Mouse (Mus musculus) left cerebral cortex, postnatal 25 days (tissue): ENCODE results near the gene Kcnk12. TPM values are rescaled to one million over a fixed set of nuclear protein-coding genes. Genes with fewer than 3 reads are reported as not detected.
A peak's percentile ranks its signal among the peaks of the same experiment; 100 is the strongest.

ENCODE experiments used
- DNase-seq, 2 experiments: peaks; one replicate each; pipeline ENCODE4 v3.0.0; 2022; ENCODE audit warnings: low spot score in 2 of 2, mixed read lengths in 1 of 2
- intact Hi-C: fragments of 180-260 bp; cut with DNase I; formaldehyde crosslinking; loops from one replicate; pipeline ENCODE4 v1.15.1; 2025
- total RNA-seq, 2 experiments: library from RNA; stranded (reverse); gene quantifications; 2 replicates each; pipeline ENCODE4 v1.2.3; 2021

Kcnk12 gene
- total RNA-seq, 2 experiments from 2014 or later = 29.0 to 31.2 TPM

DNA sequence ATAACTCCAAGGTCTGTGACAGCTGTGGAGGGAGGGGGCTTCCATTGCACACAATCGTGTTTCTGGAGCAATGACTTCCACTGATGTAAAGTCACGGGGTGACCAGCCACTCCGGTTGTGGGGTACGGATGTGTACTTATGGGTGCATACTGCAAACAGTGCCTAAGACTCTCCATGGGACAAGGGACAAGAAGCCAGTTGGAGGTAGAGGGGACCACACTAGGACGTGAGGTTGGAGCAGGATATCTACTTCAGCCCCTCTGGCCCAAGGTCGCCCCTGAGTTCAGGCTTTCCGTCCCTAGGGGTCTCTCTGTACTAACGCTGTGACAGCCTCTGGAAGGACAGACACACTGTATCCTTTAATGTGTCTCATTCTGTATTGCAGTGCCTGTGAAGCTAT lies 63.3 kb downstream of the Kcnk12 start:
- no peak for DNase-seq
- intact Hi-C loops = no loop called here

DNA sequence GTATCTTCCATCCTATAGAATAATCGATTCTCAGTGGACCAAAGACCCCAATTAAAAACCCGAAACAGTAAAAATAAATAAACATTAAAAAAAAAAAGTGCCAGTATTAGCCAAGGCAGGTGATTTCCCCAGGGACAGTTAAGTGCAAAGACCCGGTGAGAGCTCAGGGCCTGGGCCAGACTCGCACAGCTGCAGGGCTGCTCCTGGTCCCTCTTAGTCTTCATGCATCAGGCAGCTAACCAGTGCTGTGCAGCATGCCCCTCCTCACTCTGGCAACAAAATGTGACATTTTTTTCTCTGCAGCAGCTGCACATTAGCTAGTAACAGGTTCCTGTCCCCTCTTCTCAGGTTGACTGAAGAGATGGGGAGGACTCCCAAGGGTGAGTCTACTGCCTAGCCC lies 65.8 kb downstream of the Kcnk12 start:
- intact Hi-C loops = no loop called here
- DNase-seq = no peak

DNA sequence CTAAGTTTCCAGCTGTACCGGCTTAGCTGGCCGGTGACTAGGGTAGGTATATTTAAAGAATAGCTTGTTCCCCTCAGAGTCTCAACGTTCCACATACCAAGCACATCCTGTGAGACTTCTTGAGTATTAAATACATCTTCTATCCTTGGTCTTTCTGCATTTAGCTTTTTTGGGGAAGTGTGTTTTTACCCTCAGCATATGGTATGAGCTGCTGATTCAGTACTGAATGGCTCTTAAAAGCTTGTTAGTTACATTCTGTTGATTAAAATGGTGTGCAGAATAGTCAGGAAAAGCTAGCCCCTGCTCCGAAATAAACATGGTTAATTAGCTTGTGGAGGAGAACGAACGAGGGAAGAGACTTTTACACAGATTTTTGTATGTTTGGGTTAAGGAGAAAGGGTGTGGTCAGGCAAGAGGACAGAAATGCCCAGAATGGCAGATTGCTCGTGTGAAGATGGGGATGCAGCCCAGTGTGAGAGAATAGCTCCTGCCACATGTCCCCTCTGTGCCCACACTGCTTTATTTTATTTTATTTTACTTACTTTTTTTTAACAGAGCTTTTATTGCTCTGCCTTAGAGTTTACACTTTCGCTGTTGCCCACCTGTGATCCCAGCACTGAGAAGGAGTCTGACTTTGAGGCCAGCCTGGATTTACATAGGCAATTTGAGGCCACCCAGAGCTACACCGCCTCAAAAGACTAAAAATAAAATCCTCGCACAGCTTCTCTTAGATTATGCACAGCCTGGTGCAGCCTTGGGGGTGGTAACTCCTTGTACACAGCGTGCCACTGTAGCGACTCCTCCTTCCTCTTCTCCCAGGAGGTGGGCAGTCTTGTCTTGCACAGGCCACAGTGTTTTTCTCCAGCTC lies 71.1 kb downstream of the Kcnk12 start:
- DNase-seq = peak in 1 of 2 experiments; percentile 92
- intact Hi-C loops = loop anchor here (1.0 to 2.0 kb wide), 4 partner anchors 18 to 394 kb away; partner anchors contain the start of gene Kcnk12

DNA sequence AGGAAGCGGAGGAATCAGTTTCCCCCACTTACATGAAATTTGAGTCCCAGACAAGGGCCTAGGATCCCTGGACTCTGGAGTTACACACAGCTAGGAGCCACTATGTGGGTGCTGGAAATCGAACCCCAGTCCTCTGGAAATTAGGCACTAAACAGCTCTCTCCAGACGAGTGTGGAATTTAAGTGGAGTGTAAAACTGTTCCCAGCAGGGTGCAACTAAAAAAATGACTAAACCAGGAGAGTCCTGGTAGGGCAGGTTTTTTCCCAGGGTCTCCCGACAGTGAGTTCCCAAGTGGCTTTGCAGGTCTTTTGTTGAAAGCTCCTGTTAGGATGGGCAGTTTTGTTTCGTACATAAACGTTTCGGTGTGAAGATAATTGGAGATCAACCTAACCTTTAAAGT lies 73.1 kb downstream of the Kcnk12 start:
- intact Hi-C loops = no loop called here
- DNase-seq = no peak

DNA sequence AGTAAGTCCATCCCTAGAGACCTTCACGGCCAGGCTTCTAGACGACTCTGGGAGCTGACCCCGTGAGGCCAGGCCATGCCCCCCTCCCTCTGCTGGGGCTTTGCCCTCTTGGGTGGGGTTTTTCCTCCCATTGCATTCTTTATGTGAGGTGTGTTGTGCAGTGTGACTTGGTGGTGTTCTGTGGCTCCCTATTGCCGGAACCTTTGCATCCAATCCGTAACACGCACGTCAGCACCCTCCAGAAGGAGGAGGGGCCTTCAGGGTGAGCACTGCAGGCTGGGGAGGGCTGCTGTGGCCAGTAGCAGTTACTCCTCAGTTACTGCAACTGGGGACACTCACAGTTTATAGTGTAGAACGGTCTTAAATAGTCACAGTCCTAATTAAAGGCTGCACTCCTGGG lies 97.7 kb downstream of the Kcnk12 start:
- DNase-seq = no peak
- intact Hi-C loops = no loop called here

DNA sequence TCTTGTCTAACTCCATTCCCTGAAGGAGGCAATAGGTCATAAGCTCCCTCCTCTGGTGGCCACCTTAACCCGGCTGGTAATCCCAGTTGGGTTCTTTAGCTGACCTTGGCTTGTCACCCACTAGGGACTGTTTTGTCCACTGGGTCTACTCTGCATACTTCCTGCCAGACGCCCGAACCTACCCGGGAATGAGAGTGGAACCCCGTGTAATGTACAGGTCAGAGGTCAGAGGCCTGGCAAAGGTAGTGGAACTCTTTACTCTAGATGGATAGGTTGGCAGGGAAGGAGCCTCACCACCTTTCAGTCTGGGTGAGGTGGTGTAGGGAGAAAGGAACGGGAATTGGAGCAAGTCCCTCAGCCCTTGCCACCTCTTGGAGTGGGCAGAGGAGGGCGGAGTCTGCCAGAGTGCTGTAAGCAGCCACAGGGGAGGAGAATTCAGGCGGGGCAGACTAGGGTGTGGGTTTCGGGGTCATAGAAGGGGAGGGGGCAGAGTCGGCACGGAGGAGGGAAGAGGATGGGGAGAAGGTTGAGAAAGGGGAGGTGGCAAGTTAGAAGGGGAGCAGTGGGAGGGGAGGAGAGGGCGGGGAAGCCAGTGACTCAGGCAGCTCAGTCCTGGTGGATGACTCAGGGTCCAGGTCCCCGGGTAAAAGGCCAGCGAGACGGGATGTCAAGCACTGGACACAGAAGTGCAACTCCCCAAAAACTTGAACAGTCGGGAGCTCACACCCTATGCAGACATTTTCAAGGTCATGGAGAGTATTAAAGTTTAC lies 98.6 kb downstream of the Kcnk12 start:
- intact Hi-C loops = no loop called here
- no peak for DNase-seq

DNA sequence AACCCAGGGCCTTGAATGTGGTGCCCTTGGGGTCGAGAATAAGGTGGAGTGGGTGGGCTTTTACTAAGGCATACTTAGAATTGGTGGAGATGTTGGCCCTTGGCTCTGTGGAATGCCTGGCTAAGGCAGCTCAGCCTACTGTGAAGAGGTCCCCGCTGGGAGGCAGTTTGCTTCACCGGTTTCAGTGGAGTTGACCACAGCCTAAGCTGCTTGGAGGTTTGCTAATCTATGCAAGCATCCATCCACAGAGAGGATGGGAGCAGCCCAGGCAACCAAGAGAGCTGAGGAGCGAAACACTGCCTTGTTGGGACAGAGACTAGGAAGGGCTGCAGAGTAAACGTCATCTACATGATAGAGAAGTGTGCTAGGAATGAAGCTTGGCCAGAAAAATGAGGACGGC lies 101.0 kb downstream of the Kcnk12 start:
- DNase-seq = no peak
- intact Hi-C loops = no loop called here

DNA sequence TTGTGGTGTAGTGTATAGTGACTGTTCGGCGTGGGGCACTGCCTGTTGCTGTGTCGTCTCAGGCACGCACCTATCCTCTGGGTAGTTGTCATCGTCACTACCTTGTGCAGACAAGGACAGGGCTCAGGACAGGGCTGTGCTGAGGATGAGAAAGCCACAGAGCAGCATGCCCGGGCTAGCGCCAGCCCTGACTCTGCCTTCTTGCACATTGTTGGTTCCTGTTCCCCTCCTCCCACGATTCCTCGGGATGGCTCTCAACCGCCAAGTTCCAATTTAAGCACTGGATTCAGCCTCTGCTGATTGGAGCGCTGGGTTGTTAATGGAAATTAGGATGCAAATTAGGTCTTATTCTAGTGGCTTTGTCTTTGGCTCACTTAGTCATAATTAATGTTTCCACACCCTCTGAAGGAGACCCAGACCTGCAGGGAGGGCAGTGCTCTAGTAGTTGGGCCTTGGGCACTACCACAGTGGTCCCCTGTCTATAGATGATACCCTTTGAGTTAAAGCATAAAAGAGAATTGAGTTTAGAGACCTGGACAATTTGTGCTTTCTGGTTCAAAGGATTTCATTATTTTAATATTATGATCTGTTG lies 101.8 kb downstream of the Kcnk12 start:
- peak in 1 of 2 experiments; percentile 35 for DNase-seq
- intact Hi-C loops = no loop called here

Other genes with a start within 250 kb of the Kcnk12 start
- under 1 TPM in 1 of 2 experiments, not detected in 1; 0.18 TPM for gene Epcam, start 162.0 kb downstream of the Kcnk12 start, total RNA-seq
- gene Msh2, start 125.7 kb downstream of the Kcnk12 start, total RNA-seq = 10 to 100 TPM; 27.2 to 29.1 TPM
- not detected for gene Rpl36-ps4, start 123.0 kb upstream of the Kcnk12 start, total RNA-seq
- 10 to 100 TPM; 12.9 to 14.4 TPM for gene Msh6, start 177.1 kb upstream of the Kcnk12 start, total RNA-seq